Mouse (Mus musculus) large intestine, adult 2 months (tissue): Measurements from ENCODE around the gene Cstb. TPM values are rescaled to one million over a fixed set of nuclear protein-coding genes. Genes with fewer than 3 reads are reported as not detected.

Experiments
- DNase-seq: peaks from one replicate; pipeline ENCODE4 v3.0.0-alpha.2; 2012; ENCODE audit warnings: low read depth, low spot score
- WGBS: fragments of 180-500 bp; shearing (Covaris S2); methylation state at CpG from one replicate; pipeline ENCODE4 v1.1.7; 2018; 5-methylcytosine and 5-hydroxymethylcytosine counted together
- polyA plus RNA-seq: library from polyadenylated mRNA; depleted of rRNA; stranded (reverse); fragments of >200 nt; gene quantifications from 2 replicates; pipeline ENCODE4 v1.2.3, GENCODE M21; 2012

Gene Cstb
- polyA plus RNA-seq, 1 experiment: 49.7 TPM

DNA sequence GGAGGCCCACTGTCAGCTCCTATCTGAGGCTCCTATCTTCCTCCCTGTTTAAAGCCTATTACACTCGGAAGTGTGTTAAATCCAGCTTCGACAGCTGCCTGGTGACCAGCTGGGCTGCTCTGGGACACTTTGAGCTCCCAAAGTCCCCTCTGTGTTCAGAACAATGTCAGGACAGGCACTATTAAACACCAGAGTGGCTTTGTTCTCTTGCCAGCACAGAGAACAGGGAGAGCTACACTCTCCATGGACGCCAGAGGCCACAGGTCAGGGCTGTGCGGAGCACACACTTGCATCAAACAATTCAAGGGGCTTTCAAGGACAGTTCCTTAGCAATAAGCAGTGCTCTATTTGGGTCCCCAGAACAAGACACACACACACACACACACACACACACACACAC, 27.2 kb downstream of the Cstb start:
- 77% methylated on average over 4 of the region's 4 CpGs for WGBS
- DNase-seq: no peak

DNA sequence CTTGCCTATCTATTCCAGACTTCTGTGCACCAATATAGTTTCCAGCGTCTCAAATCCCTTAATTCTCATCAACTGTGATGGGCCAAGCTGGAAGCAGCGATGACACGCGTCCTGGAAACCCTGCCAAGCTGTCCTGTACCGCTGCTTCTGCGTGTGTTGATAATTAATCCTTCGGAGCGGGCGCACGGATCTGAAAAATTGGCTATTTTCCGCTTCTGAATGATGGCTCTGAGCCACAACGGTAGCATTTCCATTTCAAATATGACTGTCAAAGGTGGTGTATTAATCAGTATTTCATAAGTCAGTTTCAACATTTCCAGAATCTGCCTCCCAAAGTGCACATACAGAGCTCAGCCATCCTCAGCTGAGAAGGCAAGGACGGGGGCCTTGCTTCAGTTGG, 31.2 kb downstream of the Cstb start:
- 80% methylated on average over 13 of the region's 13 CpGs for WGBS
- no peak for DNase-seq

GRCm38 (mm10) chr10:78457495-78458347, 32.3 kb downstream of the Cstb start:
- DNase-seq: no peak
- WGBS: 26% methylated on average over 10 of the region's 10 CpGs

DNA sequence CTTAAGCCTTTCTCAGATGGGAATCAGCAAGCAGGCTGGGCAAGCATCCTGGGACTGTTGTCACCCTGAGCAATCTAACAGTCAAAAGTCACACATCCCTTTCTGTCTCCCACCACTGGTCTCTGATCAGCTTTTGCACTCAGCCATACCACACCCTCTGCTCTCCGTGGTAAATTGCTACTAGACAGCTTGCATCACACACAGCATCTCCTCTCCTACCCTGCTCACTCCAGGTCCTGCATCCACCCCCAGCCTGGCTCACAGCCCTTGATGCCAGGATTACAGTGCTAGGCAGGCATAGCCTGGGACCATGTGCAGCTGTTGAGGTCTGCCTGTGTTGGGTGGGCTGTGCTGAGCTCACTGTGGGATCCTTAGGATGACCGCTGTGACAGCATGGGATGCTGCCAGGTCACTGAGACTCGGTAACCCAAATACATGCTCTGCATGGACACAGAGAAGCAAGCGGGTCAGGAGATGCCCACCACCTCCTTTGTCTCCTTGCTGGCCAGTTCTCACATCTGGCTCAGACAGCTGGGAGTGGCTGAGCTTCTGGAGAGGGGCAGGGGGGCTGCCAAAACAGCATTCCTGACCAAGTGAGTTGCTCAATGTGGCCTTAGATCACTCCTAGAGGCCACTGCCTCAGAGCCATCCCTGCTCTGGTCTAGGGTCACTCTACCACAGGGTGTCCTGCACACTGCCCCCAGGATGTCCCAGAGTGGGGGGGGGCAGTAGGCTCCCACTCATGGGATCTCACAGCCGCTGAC, 33.1 kb downstream of the Cstb start:
- 57% methylated on average over 5 of the region's 5 CpGs for WGBS
- no peak for DNase-seq

- 15% methylated on average over 5 of the region's 5 CpGs for WGBS
- no peak for DNase-seq
Observed at GRCm38 (mm10) chr10:78460463-78460862, 35.0 kb downstream of the Cstb start.

DNA sequence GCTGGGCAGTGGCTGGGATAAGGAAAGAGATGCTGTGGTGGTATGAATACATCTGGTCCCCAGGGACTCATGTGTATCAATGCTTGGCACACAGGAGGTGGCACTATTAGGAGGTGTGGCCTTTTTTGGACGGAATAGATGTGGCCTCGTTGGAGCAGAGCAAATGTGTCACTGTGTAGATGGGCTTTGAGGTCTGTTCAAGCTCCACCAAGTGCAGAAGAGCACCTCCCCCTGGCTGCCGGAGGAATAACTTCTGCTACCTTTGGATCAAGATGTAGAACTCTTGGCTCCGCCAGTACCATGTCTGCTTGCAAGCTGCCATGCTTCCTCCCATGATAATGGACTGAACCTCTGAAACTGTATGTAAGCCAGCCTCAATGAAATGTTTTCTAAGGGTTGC, 36.3 kb downstream of the Cstb start:
- 73% methylated on average over 4 of the region's 4 CpGs for WGBS
- DNase-seq: no peak

GRCm38 (mm10) chr10:78462945-78463768, 37.7 kb downstream of the Cstb start:
- no peak for DNase-seq
- WGBS: 38% methylated on average over 8 of the region's 8 CpGs

GRCm38 (mm10) chr10:78463769-78464167, 38.3 kb downstream of the Cstb start:
- 41% methylated on average over 3 of the region's 3 CpGs for WGBS
- no peak for DNase-seq

GRCm38 (mm10) chr10:78464201-78464791, 38.8 kb downstream of the Cstb start:
- DNase-seq: no peak
- WGBS: 2% methylated on average over 32 of the region's 32 CpGs

DNA sequence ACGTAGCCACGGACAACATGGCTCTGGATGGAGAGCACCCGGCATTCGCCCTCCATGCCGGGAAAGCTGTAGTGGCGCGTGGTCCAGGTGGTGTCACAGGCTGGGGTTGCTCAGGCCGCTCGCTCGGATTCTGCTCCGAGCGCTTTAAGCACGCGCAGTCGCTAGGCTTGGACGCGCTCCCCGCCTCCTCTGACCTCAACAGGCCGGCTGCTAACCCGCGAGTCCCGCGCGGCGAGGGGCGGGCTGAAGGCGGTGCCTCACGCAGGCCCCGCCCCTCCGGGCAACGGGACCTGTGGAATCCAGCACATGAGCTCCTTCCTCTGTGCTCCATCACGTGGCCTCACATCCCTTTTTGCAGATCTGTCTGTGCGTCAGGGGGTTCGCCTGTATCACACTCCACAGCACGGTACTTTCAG, 39.3 kb downstream of the Cstb start, which contains the start of gene Pdxk:
Gene Pdxk, minus strand, starts transcription at position 184 of the 416 bp plus-strand sequence.
- under 1% methylated on average over 35 of the region's 35 CpGs for WGBS
- DNase-seq: peak; percentile 75

DNA sequence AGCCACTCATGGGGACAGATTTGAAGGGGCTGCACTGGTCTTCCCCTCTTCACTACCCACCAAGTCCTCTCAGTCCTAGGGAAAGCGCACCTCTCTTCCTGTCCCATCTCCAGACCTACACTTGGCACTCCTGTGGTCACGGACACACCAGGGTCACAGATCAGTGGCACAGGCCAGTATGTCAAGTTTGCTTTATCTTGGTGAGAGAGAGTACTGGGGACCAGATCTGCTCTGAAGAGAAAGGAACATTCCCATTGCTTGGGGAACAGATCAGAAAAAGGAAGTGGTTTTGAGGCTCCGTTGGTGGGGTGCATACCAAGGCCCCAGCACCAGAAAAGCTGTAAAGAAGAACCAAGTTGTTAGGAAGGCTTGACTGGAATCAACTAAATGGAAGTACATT, 40.0 kb downstream of the Cstb start:
- 89% methylated on average over 3 of the region's 3 CpGs for WGBS
- no peak for DNase-seq

DNA sequence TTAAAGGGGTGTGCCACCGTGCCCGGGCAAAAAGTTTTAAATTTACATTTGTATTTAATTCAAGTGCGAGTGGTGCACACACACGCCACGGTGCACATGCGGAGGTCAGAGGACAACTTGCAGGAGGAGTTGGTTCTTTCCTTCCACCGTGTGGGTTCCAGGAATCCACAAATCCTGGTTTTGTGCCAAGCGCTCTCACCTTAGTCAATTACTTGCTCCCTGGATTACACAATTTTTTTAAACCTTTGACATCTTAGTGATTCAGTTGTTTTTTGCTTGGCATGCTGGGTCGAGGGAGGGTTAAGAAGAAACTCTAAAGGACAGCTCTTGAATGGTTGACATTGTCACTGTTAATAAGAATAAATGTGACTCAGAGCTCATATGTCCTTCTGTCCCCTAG, 41.2 kb downstream of the Cstb start:
- no peak for DNase-seq
- WGBS: 67% methylated on average over 9 of the region's 9 CpGs

DNA sequence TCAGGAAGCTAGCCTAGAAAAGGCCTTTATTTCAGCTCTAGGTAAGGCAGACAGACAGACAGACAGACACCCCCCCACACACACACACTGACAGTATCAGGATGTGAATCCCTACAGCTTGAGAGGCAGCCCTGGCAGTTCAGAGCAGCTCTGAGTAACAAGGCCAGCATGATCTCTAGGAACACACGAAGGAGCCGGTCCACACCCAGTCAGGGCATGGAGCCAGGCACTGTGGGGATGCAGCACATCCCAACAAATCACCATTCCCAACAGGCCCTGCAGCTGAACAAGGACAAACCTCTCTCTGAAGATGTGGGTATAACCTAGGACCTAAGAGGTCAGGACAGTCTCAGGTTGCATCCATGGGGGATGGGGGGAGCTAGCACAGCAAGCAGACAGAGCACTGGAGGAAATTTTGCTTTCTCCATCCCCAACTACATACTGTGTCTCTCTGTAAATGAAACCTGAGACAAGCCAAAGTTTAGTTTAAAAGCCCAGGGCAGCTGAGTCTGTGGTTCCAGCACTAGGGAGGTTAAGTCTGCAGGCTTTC, 42.4 kb downstream of the Cstb start:
- WGBS: 25% methylated on average over 2 of the region's 2 CpGs

GRCm38 (mm10) chr10:78470582-78471313, 45.3 kb downstream of the Cstb start:
- 40% methylated on average over 15 of the region's 15 CpGs for WGBS
- DNase-seq: no peak

More for the DNA sequence above, 42.4 kb downstream of the Cstb start:
- DNase-seq: no peak

- WGBS: 82% methylated on average over 3 of the region's 3 CpGs
Observed at GRCm38 (mm10) chr10:78472046-78472445, 46.6 kb downstream of the Cstb start.

DNA sequence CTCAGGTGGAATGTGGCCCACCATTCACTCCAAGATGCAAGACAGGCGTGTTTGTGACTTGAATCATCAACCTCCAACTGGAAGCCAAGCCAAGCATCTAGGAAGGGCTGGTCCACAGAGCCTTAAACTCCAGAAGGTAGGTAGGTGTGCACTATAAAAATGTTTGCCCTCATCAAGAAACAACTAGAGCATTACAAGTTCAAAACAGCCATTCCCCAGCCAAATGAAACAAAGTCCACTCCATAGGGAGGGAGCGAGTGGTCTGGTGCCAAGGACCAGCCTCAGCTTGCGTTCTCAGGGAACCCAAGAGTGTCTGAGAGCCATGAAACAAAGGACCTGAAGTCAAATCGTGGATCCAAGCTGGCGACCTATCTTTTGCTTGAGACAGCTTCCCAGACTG, 48.0 kb downstream of the Cstb start:
- no peak for DNase-seq
- WGBS: 30% methylated on average over 5 of the region's 5 CpGs

More at GRCm38 (mm10) chr10:78472046-78472445, 46.6 kb downstream of the Cstb start:
- DNase-seq: no peak

GRCm38 (mm10) chr10:78474759-78475158, 49.3 kb downstream of the Cstb start:
- 43% methylated on average over 8 of the region's 8 CpGs for WGBS
- no peak for DNase-seq

DNA sequence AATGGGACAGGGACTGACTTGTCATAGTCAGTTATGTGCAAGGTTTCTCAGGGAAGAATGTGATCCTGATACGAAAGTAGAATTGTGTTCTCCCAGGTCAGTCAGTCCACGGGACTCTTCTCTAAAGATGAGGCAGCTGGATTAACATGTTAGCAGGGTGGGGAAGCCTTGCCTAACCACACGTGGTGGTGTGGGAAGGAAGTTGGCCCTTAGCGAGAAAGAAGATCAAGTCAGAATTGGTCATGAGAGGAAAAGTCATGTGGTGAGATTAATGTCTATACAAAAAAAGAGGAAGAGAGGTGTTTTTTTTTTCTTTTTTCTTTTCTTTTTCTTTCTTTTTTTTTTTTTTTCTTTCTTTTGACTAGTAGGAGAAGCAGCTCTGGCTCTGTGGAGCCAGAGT, 51.4 kb downstream of the Cstb start:
- no peak for DNase-seq
- WGBS: 59% methylated on average over 4 of the region's 4 CpGs
